Mouse (Mus musculus) ES-Bruce4 (cell line): ENCODE data around the gene 1700024B05Rik.
"Not testable (repeated sequence)": the region's sequence is repeated elsewhere in the genome, so short reads cannot be mapped to it uniquely, and the experiment has no call there.

ENCODE experiments used
- CTCF ChIP-seq: IDR thresholded peaks from one replicate; pipeline ENCODE4 v1.8.1; 2011; ENCODE audit warnings: low read depth, low read length
- EP300 ChIP-seq: IDR thresholded peaks from 2 replicates; pipeline ENCODE4 v1.6.1; 2011; ENCODE audit warnings: low read depth, low read length; ENCODE audit not compliant: insufficient read depth
- POLR2A ChIP-seq: IDR thresholded peaks from one replicate; pipeline ENCODE4 v1.8.1; 2011; ENCODE audit warnings: low read length; ENCODE audit not compliant: insufficient read depth

DNA sequence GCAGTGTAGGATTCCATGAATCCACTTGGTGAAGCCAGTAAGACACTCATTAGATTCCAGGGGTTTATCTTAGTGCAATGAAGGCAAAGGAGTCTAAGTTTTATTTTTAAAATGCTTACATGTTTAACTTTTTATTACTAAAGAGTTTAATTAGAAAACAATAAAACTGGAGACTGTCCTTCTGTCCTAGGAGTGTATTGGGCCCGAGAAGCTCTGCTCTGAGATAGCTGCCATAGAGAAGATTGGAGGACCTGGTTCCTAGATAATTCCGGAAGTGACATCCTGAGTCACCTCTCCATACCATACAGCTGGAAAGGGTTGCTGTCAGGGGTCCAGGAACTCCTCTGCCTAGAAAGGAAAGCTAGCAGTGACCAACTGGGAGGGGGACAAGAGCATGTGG, at the start of gene 1700024B05Rik:
- not testable (repeated sequence) for TF ChIP-seq CTCF, POLR2A, EP300
